Mouse (Mus musculus): ENCODE data around the gene Sesn3.

Gene Sesn3

GRCm38 (mm10) chr9:14362068-14362768 is 87.4 kb downstream of the Sesn3 start:
- no peak for DNase-seq

DNA sequence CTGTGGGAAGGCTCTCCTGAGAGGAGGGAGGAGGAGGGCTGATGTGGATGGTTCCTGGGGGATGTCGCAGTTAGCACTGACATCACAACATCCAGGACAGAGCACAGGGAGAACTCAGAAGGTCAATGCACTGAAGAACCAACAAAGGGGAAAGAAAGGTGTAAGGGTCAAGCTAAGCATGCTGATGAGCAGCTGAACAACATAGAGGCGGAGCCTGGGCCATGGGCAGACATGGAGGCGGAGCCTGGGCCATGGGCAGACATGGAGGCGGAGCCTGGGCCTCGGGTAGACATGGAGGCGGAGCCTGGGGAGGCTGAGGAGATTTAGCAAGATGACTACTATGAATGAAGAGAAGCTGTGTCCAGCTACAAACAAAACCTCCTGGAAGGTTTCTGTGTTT is 88.7 kb downstream of the Sesn3 start:
- DNase-seq: peak; percentile 18 to 59

DNA sequence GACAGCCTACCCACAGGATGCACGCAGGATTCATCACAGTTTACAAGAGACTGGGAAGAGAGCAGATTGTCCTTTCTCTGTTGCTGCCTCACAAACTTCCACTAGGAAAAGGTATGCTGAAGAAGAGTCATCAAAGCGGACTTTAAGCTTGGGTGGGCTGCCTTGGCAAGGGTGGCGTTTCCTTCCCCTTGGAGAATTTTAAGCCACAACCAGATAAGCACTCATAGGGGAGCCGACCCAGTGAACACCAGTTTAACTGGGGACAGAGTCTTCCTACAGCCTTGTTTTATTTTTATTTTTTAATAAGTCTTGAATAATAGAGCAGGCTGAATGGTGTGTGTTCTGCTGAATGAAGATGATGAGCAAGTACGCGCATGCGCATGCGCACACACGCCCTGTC is 89.9 kb downstream of the Sesn3 start:
- no peak for DNase-seq

DNA sequence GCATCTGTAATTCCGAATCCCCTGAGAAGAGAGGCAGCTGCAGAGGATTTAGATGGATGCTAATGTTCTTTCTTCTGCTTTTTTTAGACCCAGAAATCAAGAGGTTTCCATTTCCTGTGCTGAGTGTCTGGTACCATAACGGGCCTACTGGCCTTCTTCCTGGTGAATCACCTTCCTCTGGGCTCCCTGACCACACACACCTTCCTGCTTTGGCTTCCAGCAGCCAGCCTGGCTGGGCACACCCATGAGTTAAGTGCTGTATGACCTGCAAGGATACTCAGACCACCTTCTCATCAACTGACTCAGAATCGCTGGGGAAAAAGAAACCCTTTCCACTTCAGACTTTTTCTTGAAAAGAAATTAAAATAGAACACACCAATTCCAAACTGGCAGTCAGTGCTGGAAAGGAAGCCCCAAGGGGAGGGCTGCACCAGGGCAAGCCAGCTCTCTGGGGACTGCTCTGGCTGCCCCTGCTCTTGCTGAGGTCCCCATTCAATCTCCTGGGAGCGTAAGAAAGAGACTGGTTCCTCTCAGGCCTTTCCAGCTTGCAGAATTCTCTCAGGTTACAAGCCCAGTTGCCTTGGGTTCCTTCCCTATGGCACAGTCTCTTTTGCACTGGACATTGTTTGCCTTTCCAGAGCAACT is 90.7 kb downstream of the Sesn3 start:
- peak in 1 of 2 experiments; percentile 26 for DNase-seq

GRCm38 (mm10) chr9:14367850-14368249 is 93.0 kb downstream of the Sesn3 start:
- no peak for DNase-seq

DNA sequence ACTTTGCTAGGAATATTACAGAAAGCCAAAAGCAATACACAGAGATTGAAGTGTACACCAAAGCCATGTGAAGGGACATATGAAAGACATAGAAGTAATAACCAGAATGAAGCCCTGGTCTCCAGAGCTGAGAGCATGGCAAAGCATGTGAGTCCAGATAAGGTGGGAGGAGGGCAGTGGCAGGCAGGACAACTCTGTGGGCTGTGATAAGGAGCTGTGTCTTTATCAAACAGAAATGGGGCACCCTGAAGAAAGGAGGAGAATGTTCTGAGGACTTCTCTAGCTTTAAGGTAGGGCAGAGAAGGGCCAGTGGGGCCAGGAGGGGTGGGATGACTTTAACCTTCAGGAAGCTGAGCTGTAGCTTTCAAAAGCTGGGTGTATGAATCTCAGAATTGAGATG is 94.4 kb downstream of the Sesn3 start:
- no peak for DNase-seq

- DNase-seq: no peak
Measured at GRCm38 (mm10) chr9:14372440-14372839, 97.6 kb downstream of the Sesn3 start.

DNA sequence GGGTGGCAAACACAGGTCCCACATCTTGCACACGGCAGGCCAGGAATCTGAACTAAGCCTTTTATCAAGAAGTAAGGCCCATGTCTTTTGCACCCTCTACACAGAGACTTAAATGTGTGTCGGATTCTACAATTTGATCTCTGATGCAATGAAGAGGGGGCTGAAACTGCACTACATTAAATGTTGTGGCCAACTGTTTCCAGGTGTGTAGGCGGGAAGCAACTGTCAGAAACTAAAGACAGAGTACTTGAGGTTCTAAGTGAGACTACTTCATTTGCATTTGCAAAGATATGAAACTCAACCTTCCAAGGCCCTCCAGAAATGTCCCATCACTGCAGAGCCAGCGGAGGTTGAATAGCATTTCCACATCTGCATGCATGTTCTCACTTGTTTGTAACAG is 101.3 kb downstream of the Sesn3 start:
- DNase-seq: no peak

- peak in 1 of 2 experiments; percentile 30 for DNase-seq
Measured at GRCm38 (mm10) chr9:14378151-14378550, 103.3 kb downstream of the Sesn3 start.

- DNase-seq: peak in 1 of 2 experiments; percentile 39
Measured at GRCm38 (mm10) chr9:14379769-14380385, 105.0 kb downstream of the Sesn3 start.

DNA sequence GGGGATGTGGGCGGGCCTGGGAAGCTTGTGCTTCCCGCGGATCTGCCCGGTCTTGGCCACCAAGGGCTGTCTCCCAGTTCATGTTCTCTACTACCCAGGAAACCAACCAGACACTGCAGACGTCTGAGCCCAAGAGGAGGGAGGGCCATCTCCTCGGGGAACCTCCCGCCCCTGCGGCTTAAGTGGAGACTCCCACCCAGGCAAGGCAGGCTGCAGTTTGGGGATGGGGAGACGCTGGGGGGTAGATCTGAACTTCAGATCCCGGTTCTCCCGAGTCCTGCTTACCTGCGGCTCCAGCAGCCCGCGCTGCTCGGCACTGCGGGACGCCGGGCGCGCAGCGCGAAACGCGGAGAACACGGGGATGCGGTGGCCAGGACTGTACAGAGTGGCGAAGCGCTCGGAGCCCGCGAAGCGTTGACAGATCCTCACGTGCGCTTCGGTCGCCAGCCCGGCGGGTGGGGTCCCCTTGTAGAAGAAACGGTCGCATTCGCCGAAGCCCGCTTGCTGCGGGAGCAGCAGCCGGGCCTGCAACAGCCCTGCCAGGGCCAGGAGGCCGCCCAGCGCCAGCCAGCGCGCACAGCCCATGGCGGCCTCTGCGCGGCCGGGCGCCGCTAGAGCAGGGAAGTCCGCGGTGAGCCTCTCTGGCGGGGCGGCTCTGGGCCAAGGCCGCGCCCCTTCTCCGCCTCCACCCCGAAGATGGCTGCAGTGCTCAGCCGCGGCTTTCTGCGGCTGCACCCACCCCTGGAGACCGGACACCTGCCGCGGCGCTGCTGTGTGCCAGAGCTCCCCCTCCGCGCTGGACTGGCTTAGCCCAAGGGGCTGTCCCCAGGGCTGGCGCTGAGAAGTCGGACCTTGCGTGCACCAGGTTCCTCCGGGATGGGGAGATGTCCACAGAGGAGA is 105.8 kb downstream of the Sesn3 start:
- peak; percentile 87 to 93 for DNase-seq

GRCm38 (mm10) chr9:14381353-14382055 is 106.6 kb downstream of the Sesn3 start, which contains the start of gene Endod1:
TSS of gene Endod1 (minus strand) at chr9:14381507.
- DNase-seq: peak; percentile 56 to 69

- no peak for DNase-seq
Measured at GRCm38 (mm10) chr9:14382256-14382791, 107.5 kb downstream of the Sesn3 start.

Measured in kidney, postnatal 4 days (tissue).